Mouse (Mus musculus): ENCODE results near the gene Gm17067. TPM values are rescaled to one million over a fixed set of nuclear protein-coding genes. Genes with fewer than 3 reads are reported as not detected.
"Not testable (repeated sequence)": the region's sequence is repeated elsewhere in the genome, so short reads cannot be mapped to it uniquely, and the experiment has no call there.

Gm17067 gene
- polyA plus RNA-seq (2012; fragmentation: generic; extraction: Trizol), result 0.06 TPM
- long read RNA-seq, experiment 1, result 0 reads
- long read RNA-seq, experiment 2, result 0 reads

GRCm38 (mm10) chr7:42726917-42727316 is at the start of gene Gm17067:
Gene Gm17067 (minus strand): TSS chr7:42727017.
- not testable (repeated sequence) for H3K27me3 ChIP-seq (ENCODE audit: control insufficient read depth, insufficient read depth, insufficient read length); H3K4me3 ChIP-seq (ENCODE audit: insufficient read depth, poor library complexity, severe bottlenecking); H3K79me2 ChIP-seq (ENCODE audit: control insufficient read depth, insufficient read depth); H3K79me3 ChIP-seq (ENCODE audit: low read depth); H3ac ChIP-seq (ENCODE audit: control insufficient read depth, insufficient read length, low read depth); H3K36me3 ChIP-seq (ENCODE audit: control insufficient read depth, insufficient read depth)

GRCm38 (mm10) chr7:42749836-42750235 is 23.0 kb upstream of the Gm17067 start:
- Histone ChIP-seq H3K36me3 (ENCODE audit: control insufficient read depth, insufficient read depth) (no peaks in the 10 kb centered on the region), H3K79me3 (ENCODE audit: low read depth) (no peaks in the 10 kb centered on the region), H3K4me3 (ENCODE audit: insufficient read depth, poor library complexity, severe bottlenecking) (no peak overlapping the region), H3K27me3 (ENCODE audit: control insufficient read depth, insufficient read depth, insufficient read length) (no peaks in the 10 kb centered on the region), H3K79me2 (ENCODE audit: control insufficient read depth, insufficient read depth) (no peaks in the 10 kb centered on the region), H3ac (ENCODE audit: control insufficient read depth, insufficient read length, low read depth) (no peak overlapping the region)
- no peak for TF ChIP-seq MAX (IDR thresholded peaks at IDR 0.05)
- no peak for TF ChIP-seq FOSL1 (IDR thresholded peaks at IDR 0.05; ENCODE audit: insufficient read depth, low read length, poor library complexity, severe bottlenecking)
- no peak for TF ChIP-seq MYOD1 (IDR thresholded peaks at IDR 0.05; ENCODE audit: control insufficient read depth, insufficient read length, low read depth)
- TF ChIP-seq CTCF (IDR thresholded peaks at IDR 0.05; ENCODE audit: control insufficient read depth, insufficient read depth, insufficient read length), result no peak
- no peak for TF ChIP-seq USF1 (IDR thresholded peaks at IDR 0.05; ENCODE audit: low read depth)
- TF ChIP-seq MYOG (IDR thresholded peaks at IDR 0.05; ENCODE audit: control insufficient read depth, extremely low read depth, insufficient read length), result no peak
- TF ChIP-seq CEBPB (IDR thresholded peaks at IDR 0.05; ENCODE audit: low read depth), result no peak

- H3ac ChIP-seq (ENCODE audit: control insufficient read depth, insufficient read length, low read depth), result no peak overlapping the region
- H3K27me3 ChIP-seq (ENCODE audit: control insufficient read depth, insufficient read depth, insufficient read length), result no peaks in the 10 kb centered on the region
- TF ChIP-seq FOSL1 (IDR thresholded peaks at IDR 0.05; ENCODE audit: insufficient read depth, low read length, poor library complexity, severe bottlenecking) (no peak), MAX (IDR thresholded peaks at IDR 0.05) (no peak), CTCF (IDR thresholded peaks at IDR 0.05; ENCODE audit: control insufficient read depth, insufficient read depth, insufficient read length) (no peak), MYOD1 (IDR thresholded peaks at IDR 0.05; ENCODE audit: control insufficient read depth, insufficient read length, low read depth) (no peak), USF1 (IDR thresholded peaks at IDR 0.05; ENCODE audit: low read depth) (no peak), MYOG (IDR thresholded peaks at IDR 0.05; ENCODE audit: control insufficient read depth, extremely low read depth, insufficient read length) (no peak), CEBPB (IDR thresholded peaks at IDR 0.05; ENCODE audit: low read depth) (no peak)
- H3K36me3 ChIP-seq (ENCODE audit: control insufficient read depth, insufficient read depth), result no peaks in the 10 kb centered on the region
- H3K4me3 ChIP-seq (ENCODE audit: insufficient read depth, poor library complexity, severe bottlenecking), result no peak overlapping the region
- no peaks in the 10 kb centered on the region for H3K79me2 ChIP-seq (ENCODE audit: control insufficient read depth, insufficient read depth)
- no peaks in the 10 kb centered on the region for H3K79me3 ChIP-seq (ENCODE audit: low read depth)
Measured at GRCm38 (mm10) chr7:42738536-42739210, 11.9 kb upstream of the Gm17067 start.

GRCm38 (mm10) chr7:42693251-42693650 is 33.6 kb downstream of the Gm17067 start:
- not testable (repeated sequence) for H3K79me2 ChIP-seq (ENCODE audit: control insufficient read depth, insufficient read depth); H3ac ChIP-seq (ENCODE audit: control insufficient read depth, insufficient read length, low read depth); H3K36me3 ChIP-seq (ENCODE audit: control insufficient read depth, insufficient read depth); H3K27me3 ChIP-seq (ENCODE audit: control insufficient read depth, insufficient read depth, insufficient read length); H3K79me3 ChIP-seq (ENCODE audit: low read depth)
- H3K4me3 ChIP-seq (ENCODE audit: insufficient read depth, poor library complexity, severe bottlenecking), result peak overlapping the region; percentile 34

GRCm38 (mm10) chr7:42692362-42693158 is 34.3 kb downstream of the Gm17067 start, which contains the start of gene Zfp975:
Gene Zfp975 (minus strand): TSS chr7:42692742.
- Histone ChIP-seq H3K4me3 (ENCODE audit: insufficient read depth, poor library complexity, severe bottlenecking) (peak within 1 kb of the TSS; percentile 34), H3ac (ENCODE audit: control insufficient read depth, insufficient read length, low read depth) (peak within 1 kb of the TSS; percentile 67)
- H3K27me3 ChIP-seq (ENCODE audit: control insufficient read depth, insufficient read depth, insufficient read length); H3K79me3 ChIP-seq (ENCODE audit: low read depth); H3K36me3 ChIP-seq (ENCODE audit: control insufficient read depth, insufficient read depth); H3K79me2 ChIP-seq (ENCODE audit: control insufficient read depth, insufficient read depth): not testable (repeated sequence)

GRCm38 (mm10) chr7:42680081-42680480 is 46.7 kb downstream of the Gm17067 start:
- H3K27me3 ChIP-seq (ENCODE audit: control insufficient read depth, insufficient read depth, insufficient read length); H3ac ChIP-seq (ENCODE audit: control insufficient read depth, insufficient read length, low read depth); H3K79me3 ChIP-seq (ENCODE audit: low read depth); H3K4me3 ChIP-seq (ENCODE audit: insufficient read depth, poor library complexity, severe bottlenecking); H3K79me2 ChIP-seq (ENCODE audit: control insufficient read depth, insufficient read depth); H3K36me3 ChIP-seq (ENCODE audit: control insufficient read depth, insufficient read depth): not testable (repeated sequence)

GRCm38 (mm10) chr7:42679646-42680045 is 47.2 kb downstream of the Gm17067 start:
- not testable (repeated sequence) for H3K27me3 ChIP-seq (ENCODE audit: control insufficient read depth, insufficient read depth, insufficient read length); H3K4me3 ChIP-seq (ENCODE audit: insufficient read depth, poor library complexity, severe bottlenecking); H3ac ChIP-seq (ENCODE audit: control insufficient read depth, insufficient read length, low read depth); H3K79me2 ChIP-seq (ENCODE audit: control insufficient read depth, insufficient read depth); H3K79me3 ChIP-seq (ENCODE audit: low read depth); H3K36me3 ChIP-seq (ENCODE audit: control insufficient read depth, insufficient read depth)

- H3ac ChIP-seq (ENCODE audit: control insufficient read depth, insufficient read length, low read depth); H3K79me2 ChIP-seq (ENCODE audit: control insufficient read depth, insufficient read depth); H3K4me3 ChIP-seq (ENCODE audit: insufficient read depth, poor library complexity, severe bottlenecking); H3K79me3 ChIP-seq (ENCODE audit: low read depth); H3K36me3 ChIP-seq (ENCODE audit: control insufficient read depth, insufficient read depth); H3K27me3 ChIP-seq (ENCODE audit: control insufficient read depth, insufficient read depth, insufficient read length): not testable (repeated sequence)
Measured at GRCm38 (mm10) chr7:42660140-42660539, 66.7 kb downstream of the Gm17067 start.

Data from C2C12 (cell line).